Mouse (Mus musculus) stomach, embryonic 15.5 days (tissue): ENCODE data around the gene Dlx1. TPM values are rescaled to one million over a fixed set of nuclear protein-coding genes. Genes with fewer than 3 reads are reported as not detected.

Source experiments
- ATAC-seq: fragments of 200-750 bp; cut with Nextera tagmentation; 2 replicates; pipeline ENCODE4 v1.8.0; 2017; ENCODE audit warnings: low read depth, moderate number of reproducible peaks, moderate TSS enrichment; ENCODE audit not compliant: insufficient read depth, low FRiP score
- H3K27ac ChIP-seq: fragments of 300-500 bp; sonication (generic); 2 replicates; pipeline ENCODE4 v1.5.1; 2015; ENCODE audit warnings: mild to moderate bottlenecking, inconsistent platforms
- H3K27me3 ChIP-seq: fragments of 300-500 bp; sonication (generic); replicated peaks from 2 replicates; pipeline ENCODE4 v1.6.1; 2015; ENCODE audit warnings: inconsistent platforms
- H3K36me3 ChIP-seq: fragments of 300-500 bp; sonication (generic); 2 replicates; pipeline ENCODE4 v1.6.1; 2015; ENCODE audit warnings: inconsistent platforms
- H3K4me1 ChIP-seq: fragments of 300-500 bp; sonication (generic); 2 replicates; pipeline ENCODE4 v1.6.1; 2015; ENCODE audit warnings: inconsistent platforms
- H3K4me2 ChIP-seq: fragments of 300-500 bp; sonication (generic); 2 replicates; pipeline ENCODE4 v1.6.1; 2015; ENCODE audit warnings: mild to moderate bottlenecking, inconsistent platforms
- H3K4me3 ChIP-seq: fragments of 300-500 bp; sonication (generic); replicated peaks from 2 replicates; pipeline ENCODE4 v1.5.1; 2015; ENCODE audit warnings: inconsistent platforms
- H3K9ac ChIP-seq: fragments of 300-500 bp; sonication (generic); 2 replicates; pipeline ENCODE4 v1.6.1; 2015; ENCODE audit warnings: inconsistent platforms
- H3K9me3 ChIP-seq: fragments of 300-500 bp; sonication (generic); 2 replicates; pipeline ENCODE4 v1.6.1; 2016; ENCODE audit warnings: inconsistent platforms
- WGBS: fragments of 180-500 bp; shearing (Covaris S2); methylation state at CpG from one replicate; pipeline ENCODE4 v1.1.7; 2015; 5-methylcytosine and 5-hydroxymethylcytosine counted together
- polyA plus RNA-seq: library from polyadenylated mRNA; unstranded; fragments of >200 nt; fragmentation: Nextera tagmentation; extraction: Ambion mirVana; gene quantifications from 2 replicates; pipeline ENCODE4 v1.2.1, GENCODE M21; 2015

Dlx1 gene
- polyA plus RNA-seq, 1 experiment from 2014 or later: 11.3 TPM

DNA sequence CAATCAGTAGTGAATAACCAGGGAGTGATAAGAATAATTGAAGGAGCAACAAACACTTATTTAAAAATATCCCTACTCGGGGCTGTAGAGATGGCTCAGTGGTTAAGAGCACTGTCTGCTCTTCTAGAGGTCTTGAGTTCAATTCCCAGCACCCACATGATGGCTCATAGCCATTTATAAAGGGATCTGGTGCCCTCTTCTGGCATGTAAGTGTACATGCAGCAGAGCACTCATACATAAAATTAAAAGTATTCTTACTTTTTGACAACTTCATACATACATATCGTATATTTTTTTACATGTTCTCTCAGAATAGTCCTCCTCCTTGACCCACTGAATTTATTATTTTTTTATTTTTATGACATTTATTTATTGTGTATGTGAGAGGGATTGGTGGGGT, 49.1 kb downstream of the Dlx1 start:
- H3K4me3 ChIP-seq: no peak overlapping the region
- H3K4me2 ChIP-seq: no peak overlapping the region
- no peaks in the 10 kb centered on the region for H3K36me3 ChIP-seq
- no peaks in the 10 kb centered on the region for H3K4me1 ChIP-seq
- H3K9me3 ChIP-seq: no peaks in the 10 kb centered on the region
- ATAC-seq: no peak
- WGBS: 89% methylated on average over 2 of the region's 2 CpGs
- no peak overlapping the region for H3K9ac ChIP-seq
- H3K27me3 ChIP-seq: no peaks in the 10 kb centered on the region
- no peak overlapping the region for H3K27ac ChIP-seq

DNA sequence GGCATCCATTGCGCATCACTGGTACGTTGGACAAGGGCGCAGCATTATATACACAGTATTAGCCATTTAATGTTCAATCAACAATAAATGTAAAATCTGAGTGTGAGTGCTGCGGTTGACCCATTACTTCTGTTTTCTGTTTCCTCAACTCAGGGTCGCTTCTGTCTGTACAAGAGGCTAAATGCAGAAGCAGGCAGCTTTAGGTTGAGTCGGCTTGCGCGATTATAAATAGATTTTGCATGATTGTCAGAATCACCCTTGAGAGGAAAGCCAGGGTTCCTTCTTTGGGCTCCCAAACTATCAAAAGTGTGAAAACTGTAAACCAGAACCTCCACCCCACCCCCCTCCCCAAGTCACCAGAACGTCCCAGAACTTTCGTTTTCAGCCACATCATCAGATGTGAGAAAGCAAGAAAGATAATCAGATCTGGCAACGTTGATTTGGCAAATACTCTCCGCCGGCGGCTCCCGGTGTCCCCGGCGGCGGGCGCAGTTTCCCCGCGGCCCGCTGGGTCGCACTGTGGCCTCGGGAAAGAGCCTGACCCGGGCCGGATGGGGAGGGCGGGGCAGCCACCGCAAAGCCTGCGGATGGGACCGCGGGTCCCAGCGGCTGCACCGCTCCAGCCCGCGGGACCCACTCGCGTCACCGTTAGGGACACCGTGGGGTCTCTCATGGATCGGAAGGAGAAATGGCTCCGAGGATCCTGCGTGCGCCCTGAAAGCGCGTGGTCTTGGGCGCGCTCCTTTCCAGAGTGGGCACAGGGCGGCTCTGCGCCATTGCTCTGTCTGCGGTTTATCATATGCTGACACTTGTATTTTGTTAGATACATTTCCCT, 52.9 kb downstream of the Dlx1 start:
- Histone ChIP-seq H3K9me3 (no peaks in the 10 kb centered on the region), H3K36me3 (no peaks in the 10 kb centered on the region), H3K27ac (no peak overlapping the region), H3K4me1 (no peaks in the 10 kb centered on the region), H3K27me3 (no peaks in the 10 kb centered on the region), H3K9ac (0 out of 2 replicates have a peak overlapping the region, but pooled peaks have one; percentile 26), H3K4me3 (peak overlapping the region; percentile 49), H3K4me2 (peak overlapping the region; percentile 85)
- ATAC-seq: peak; percentile 63; the same call in 1 of the 2 replicates
- WGBS: 10% methylated on average over 50 of the region's 50 CpGs

DNA sequence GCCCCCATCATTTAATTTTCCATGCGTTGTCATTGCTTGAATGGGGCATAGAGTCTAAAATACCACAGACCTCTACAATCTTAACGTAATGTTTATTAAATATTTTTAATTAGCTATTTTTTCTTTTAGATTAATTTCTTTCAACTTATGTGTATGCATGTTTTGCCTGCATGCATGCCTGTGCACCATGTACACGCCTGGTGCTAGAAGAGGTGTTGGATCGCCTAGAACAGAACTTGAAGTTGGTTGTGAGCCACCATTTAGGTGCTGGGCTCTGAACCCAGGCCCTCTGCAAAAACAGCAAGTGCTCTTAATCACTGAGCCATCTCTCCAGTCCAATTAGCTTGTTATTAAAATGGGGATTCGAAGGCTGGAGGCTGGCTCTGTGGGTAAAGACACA, 53.6 kb downstream of the Dlx1 start:
- Histone ChIP-seq H3K9ac (0 out of 2 replicates have a peak overlapping the region, but pooled peaks have one; percentile 26), H3K4me2 (peak overlapping the region; percentile 85), H3K9me3 (no peaks in the 10 kb centered on the region), H3K27ac (no peak overlapping the region), H3K27me3 (no peaks in the 10 kb centered on the region), H3K4me1 (no peaks in the 10 kb centered on the region), H3K36me3 (no peaks in the 10 kb centered on the region), H3K4me3 (peak overlapping the region; percentile 49)
- 62% methylated on average over 5 of the region's 5 CpGs for WGBS
- no peak for ATAC-seq

Other genes starting within 250 kb of the Dlx1 start
- gene Slc25a12, start 160.4 kb upstream of the Dlx1 start, polyA plus RNA-seq: 30.0 and 33.8 TPM in 2 replicates
- gene Hat1, start 139.2 kb upstream of the Dlx1 start, polyA plus RNA-seq: 111 and 116 TPM in 2 replicates
- gene Metap1d, start 74.8 kb upstream of the Dlx1 start, polyA plus RNA-seq: 35.6 and 37.4 TPM in 2 replicates
- 3.9 and 4.2 TPM in 2 replicates for gene Dlx2, start 18.6 kb downstream of the Dlx1 start, polyA plus RNA-seq
- gene Itga6, start 217.5 kb downstream of the Dlx1 start, polyA plus RNA-seq: 61.8 and 74.1 TPM in 2 replicates